Mouse (Mus musculus) cerebellum, postnatal 10 days (tissue): Measurements from ENCODE around the gene 9230110F15Rik.
"Not testable (repeated sequence)": the region's sequence is repeated elsewhere in the genome, so short reads cannot be mapped to it uniquely, and the experiment has no call there.

Experiments
- DNase-seq, 2 experiments: peaks; one replicate each; pipeline ENCODE4 v3.0.0; 2021; ENCODE audit warnings: mixed read lengths in 2 of 2

9230110F15Rik gene

DNA sequence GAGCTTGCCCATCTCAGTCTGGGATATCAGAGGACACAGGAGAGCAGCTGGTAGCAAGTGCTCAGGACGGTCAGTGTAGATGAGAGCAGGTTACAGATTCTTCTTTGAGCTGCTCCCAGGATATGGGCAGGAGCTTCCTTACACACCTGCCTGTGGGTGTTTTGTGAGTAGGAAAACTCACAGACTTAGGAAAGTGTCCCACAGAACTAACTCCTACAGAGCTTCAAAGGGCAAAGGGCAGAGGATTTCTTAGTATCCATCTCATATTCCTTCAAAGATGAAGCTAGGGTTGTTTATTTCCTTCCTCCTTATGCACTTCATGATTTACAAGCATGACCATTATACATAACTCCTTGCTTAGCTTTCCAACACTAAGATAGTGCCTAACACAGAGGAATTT is at the start of gene 9230110F15Rik:
TSS of gene 9230110F15Rik (minus strand) at position 101 of the 400 bp plus-strand sequence.
- DNase-seq, result no peak

DNA sequence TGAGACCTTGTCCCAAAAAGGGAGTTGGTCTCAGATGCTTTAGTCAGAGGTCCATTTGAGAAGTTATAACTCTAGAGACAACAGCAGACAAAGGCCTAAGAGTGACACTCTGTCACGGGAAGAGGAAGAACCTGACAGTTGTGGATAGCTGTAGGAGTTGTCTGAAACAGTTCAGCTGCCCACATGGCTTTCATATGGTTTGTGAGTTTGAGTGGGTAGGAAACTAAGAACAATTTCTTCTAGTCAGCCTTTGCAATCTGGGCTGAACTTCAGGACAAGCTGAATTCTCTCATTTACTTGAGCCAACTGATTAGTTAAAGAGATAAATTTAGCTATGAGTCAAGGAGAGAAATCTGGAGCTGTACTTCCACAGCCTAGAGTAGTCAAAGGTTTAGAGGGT is 49.2 kb upstream of the 9230110F15Rik start:
- not testable (repeated sequence) for DNase-seq

DNA sequence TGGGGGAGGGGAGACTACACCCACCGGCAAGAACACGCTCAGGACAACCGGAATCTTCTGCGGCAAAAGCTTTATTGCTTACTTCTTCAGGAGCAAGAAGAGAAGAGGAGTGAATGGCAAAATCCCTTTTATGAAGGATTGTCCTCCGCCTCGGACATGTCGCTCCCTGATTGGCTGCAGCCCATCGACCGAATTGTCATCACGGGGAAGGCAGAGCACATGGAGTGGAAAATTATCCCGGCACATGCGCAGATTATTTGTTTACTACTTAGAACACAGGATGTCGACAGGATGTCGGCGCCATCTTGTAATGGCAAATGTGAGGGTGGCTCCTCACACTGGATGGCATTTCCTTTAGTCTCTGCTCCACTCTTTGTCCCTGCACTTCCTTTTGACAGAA is 26.1 kb downstream of the 9230110F15Rik start:
- not testable (repeated sequence) for DNase-seq

DNA sequence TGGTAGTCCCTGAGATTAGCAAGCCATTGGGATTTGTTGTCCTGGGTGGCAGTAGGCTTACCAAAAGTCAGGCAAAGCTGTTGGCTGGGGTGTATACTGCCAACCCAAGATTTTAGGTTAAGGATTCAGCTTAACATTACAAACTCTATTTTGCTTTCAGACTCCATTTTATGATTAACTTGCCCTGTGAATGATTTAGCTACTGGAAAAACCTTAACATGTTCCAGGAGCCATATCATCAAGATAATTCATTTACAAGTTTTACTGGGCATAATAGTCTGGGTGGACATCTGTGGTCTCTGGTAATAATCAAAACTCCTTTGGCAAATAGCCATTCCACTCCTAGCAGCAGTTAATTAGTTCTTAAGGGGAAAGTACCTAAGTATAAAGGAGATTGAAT is 45.8 kb downstream of the 9230110F15Rik start:
- no peak for DNase-seq

DNA sequence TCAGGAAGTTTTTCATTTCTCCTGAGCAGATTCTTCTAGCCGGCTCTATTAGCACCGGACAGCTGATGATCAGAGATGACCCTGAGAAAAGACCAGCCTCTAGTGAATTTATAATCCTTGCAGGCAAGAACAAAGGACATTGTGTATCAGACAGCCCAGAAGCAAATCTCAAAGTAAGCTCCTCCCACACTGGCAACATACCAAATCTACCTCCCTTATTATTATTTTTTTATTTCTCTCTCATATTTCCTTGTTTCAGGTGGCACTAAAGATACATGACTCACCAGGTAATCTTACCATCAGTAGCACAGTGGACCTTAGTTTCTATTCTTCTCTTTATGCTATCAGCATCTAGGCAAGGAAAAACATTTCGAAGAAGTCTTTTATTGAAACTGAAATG is 53.9 kb downstream of the 9230110F15Rik start, which contains the start of the genes Gm27235 and D730048I06Rik:
TSS of gene Gm27235 (minus strand) at position 101 of the 400 bp plus-strand sequence.
TSS of gene D730048I06Rik (minus strand) at position 112 of the 400 bp plus-strand sequence.
- no peak for DNase-seq
